Mouse (Mus musculus) retina, adult 2 months (tissue): ENCODE measurements around the gene H13.

Source experiments
- DNase-seq: peaks from one replicate; pipeline ENCODE4 v3.0.0-alpha.2; 2012; ENCODE audit warnings: low read depth, low spot score

H13 gene

DNA sequence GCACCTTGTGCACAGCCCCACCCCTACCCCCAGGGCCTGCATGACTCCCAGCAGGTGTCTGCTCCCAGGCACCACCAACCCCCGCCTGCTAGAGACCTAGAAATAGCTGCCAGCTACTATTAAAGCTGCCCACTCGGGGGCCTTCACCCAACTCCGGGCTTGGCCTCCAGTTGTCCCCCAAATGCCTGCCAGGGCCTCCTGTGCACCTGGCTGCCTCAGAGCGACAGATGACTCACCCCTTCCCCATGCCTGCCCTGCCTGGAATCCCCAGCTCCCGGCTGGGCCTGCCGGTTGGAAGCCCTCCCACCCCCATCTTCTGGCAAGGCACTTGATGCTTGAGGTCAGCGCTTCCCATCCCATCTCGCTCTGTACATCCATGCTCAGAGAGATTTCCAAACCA, 31.5 kb downstream of the H13 start:
- DNase-seq, result no peak

DNA sequence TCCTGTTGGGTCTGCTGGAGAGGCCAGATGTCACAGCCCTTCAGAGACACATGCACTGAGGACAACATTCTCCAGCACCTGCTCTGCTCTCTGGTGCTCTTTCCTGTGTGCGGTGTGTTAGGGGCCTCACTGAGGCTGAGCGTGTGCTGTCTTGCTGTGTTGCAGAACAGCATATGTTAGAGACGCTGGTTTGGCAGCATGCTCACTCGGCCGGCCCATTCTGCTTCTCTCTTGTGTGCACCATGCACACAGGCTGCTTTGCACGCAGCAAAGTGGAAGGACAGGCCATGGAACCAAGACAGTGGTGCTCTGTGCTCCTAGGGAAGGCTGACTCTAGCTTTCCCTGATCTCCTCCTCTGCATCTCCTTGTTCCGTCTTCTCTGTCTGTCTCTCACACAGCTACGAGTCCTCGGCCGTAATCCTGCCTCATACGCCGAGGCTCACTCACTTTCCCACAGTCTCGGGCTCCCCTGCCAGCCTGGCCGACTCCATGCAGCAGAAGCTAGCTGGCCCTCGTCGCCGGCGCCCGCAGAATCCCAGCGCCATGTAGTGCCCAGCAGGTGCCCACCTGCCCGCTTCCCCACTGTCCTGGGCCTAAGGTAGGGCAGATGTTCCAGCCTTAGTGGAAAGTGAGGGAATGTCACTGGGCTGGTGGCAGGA, 34.5 kb downstream of the H13 start:
- DNase-seq, result no peak

DNA sequence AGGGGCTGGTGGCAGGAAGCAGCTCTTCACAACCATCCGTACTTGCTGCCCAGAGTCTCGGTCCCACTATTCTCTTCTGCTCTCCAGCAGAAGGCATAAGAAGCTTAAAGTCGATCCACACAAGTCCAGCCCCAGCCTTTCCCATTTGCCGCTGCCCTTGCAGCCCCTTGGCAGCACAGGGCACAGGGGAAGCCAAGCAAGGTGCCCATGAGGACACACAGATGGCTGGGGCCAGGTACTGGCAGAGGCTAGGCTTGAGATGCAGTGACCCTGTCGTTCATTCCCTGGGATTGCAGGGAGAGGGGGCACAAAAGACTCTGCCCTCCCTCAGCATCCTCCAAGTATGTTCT, 35.0 kb downstream of the H13 start:
- no peak for DNase-seq

DNA sequence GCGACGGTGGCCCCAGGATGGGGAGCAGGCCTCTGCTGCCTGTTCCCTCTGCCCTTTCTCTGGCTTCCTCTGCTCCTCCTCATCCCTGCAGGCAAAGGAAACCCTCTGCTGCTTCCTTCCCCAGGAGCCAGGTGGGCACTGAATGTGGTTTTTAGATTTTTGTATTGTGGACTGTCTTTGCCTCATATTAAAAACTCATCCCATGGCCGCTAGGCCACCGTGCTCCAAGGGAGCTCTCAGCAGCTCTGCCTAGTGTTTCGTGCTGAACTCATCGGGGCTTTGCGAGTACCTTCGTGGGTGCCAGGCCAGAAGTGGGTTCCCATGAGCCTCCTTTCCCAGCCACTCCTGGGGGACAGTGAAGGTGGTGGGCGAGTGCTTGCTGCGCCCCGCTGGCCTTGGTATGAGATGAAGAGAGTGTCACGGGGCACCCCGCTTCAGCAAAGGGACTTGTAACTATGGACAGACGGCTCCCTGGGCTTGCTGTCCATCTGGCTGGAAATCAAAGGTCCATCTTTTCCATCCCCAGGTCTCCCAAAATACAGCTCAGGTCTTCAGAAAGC, 35.6 kb downstream of the H13 start:
- DNase-seq, result no peak

DNA sequence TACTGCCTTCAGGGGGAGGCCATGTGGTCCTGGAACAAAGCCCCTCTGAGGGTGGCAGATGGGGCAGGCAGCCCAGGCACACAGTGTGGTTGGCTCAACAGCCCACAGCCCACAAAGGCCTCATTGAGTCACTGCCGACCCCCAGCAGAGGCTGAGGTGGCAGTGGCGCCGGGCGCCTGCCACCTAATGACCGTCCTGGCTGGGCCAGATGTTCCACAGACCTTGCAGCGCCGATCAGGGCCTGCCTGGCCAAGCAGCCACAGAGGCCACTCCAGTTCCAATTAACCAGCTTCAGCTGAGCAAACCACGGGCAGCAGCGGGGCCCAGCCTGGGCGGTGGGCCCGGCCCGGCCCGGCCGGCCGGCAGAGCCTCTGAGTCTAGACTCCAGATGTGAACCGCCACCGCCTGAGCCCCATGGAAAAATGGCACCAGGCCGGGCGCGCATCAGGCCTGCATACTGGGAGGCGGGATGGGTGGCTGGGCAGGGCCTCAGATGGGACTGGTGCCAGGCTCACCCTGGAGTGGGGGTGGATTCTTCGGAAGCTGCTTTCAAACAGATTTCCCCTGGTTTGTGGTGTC, 36.8 kb downstream of the H13 start:
- DNase-seq, result no peak

DNA sequence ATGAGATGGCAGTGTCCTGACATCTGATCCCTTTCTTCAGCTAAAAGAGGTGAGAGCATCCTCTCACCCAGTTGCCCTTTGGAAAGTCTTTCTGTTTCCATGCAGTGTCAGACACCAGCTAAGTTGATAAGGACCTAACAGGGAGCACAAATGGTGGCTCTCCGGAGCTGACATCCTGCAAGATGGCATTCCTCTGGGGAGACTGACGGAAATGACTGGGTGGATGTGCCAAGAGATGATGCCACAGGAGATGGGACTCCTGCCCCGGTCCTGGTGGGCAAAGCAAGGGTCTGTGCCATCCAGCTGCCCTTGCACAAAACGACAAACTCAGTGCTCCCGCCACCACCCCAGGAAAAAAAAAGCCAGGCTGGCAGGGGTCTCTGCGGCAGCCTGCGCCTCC, 37.9 kb downstream of the H13 start:
- no peak for DNase-seq

DNA sequence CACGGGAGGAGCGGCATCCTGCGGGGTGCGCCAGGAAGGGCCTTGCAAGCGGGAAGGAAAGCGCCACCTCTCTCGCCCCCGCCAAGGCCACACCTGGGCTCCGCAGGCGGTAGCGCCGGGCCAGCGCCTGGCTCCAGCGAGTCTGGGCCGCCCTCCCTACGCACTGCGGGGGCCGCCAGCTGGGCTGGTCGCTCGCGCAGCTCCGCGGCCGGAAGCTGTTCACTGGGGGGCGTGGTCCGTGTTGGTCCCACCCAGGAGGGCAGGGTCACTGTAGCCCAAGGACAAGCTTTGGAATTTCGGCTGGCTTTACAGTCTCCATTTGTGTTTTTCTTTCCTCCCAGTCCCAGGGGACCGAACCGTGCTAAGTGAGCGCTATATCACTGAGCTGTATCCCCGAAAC, 38.4 kb downstream of the H13 start:
- no peak for DNase-seq

DNA sequence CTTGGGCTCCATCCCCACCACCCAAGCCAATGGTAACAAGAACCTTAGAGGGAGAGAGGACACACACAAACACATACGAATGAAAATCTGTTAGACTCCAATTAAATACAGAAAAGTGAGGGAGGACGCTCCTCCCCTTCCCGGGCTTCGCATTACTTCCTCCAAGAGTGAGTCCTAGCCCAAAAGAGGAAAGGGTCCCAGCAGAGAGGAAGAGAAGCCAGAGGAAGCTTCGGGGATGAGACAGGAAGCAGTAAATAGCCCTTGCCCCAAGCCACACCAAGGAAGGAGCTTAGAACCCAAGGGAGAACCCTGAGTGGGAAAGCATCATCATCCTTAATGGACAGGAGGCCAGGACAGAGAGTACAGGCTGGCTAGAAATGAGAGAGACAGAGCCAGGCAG, 39.8 kb downstream of the H13 start:
- no peak for DNase-seq

DNA sequence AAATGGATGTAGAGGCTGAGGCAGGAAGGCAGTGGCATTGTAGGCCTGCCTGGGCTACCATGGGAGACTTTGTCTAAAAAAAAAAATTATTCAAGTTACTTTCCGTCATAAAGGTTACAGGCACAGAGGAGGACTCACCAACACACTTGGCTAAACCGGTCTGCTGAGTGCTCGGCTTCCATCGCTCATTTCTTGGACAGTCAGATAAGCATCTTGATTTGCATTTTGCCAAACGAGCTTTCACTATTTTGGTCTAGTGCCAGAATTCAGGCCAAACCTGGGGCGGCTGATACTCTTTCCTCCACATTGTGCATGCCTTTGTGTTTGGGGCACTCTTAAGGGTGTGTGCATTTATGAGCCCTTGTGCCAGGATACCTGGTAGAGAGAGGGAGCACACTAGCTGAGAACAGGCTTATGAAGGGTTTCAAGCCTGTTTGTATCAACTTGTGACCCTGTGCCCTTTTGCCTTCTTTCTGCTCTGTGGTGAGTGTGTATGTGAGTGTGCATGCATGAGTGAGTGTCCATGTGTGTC, 47.0 kb downstream of the H13 start:
- no peak for DNase-seq

DNA sequence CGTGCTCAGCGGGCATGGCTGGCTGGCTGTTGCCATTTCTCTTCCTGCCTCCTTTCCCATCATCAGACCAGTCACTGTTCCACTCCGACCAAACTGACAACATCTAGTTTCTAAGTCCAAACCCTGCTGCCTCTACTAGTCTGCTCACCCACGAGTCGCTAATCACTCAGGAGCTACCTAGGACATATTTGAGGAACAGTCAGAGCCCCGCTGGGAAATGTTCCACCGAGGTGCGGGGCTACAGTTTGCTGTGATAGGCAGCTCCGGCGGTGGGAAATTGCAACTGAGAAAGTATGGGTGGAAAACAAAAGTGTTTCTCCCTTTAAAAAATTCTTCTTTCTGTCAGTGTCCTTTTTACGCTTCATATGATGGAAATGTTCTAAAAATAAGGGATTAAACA, 48.4 kb downstream of the H13 start:
- no peak for DNase-seq

DNA sequence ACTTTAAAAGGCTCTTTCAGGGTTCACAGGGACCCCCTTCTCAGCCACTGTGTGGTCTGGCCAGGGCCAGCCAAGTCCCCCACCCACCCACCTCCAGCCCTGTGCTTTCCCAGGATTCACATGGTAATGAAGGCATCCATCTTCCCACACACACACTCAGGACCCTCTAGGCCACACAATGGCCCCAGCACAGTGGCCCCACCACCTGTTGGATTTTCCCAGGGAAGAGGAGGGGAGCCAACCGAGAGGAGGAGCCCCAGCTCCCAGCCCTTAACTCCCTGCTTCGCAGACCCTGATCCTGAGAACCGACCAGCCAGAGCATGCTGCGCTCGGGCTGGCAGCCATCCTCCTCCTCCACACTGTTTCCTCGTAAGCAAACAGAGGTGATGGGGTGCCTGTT, 48.8 kb downstream of the H13 start:
- DNase-seq, result no peak

DNA sequence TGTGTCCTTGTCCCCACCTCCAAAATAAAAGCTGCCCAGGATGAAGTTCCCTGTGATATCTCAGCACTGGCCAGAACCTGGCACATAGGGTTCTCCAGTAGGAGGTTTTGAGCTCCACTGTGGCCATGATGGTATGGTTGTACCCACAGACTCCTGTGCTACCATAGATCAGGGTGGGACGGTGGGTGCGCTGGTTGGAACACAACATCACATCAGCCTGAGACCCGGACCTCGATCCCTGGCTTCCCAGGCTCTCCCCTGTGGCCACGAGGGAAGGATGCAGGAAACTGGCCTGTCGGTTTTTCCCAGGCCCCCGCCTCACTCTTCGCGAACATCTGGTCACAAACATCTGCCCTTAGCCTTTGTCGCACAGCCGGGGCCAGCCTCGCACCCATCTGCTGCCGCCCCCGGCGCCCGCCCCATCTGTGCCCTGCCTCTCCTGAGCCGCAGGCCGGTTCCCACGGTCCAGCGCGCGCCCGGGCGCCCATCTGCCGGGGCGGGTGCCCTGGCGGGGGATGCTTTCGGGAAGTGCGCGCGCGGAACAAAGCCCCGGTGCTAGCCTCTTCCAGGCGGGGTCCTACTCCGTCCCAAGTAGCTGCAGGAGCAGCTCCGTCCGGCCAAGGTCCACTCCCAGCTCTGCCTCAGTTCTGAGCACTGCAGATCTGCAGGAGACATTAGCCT, 54.5 kb downstream of the H13 start:
- no peak for DNase-seq

DNA sequence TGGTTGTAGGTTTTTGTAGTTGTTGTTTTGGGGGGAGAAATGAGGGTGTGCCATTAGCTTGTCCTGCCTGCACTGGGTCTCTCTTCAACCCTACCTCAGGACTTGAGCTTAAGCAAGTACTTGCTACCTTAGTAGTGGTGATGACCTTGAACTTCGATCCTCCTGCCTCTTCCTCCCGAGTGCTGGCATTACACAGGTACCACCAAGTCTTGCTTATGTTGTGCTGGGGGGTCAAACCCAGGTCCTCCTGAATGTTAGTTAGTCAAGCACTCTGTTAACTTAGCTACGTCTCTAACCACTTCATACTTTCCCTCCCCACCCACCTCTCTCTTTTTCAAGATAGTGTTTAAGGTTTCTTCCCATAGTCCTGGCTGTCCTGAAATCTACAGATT, 55.1 kb downstream of the H13 start:
- no peak for DNase-seq

DNA sequence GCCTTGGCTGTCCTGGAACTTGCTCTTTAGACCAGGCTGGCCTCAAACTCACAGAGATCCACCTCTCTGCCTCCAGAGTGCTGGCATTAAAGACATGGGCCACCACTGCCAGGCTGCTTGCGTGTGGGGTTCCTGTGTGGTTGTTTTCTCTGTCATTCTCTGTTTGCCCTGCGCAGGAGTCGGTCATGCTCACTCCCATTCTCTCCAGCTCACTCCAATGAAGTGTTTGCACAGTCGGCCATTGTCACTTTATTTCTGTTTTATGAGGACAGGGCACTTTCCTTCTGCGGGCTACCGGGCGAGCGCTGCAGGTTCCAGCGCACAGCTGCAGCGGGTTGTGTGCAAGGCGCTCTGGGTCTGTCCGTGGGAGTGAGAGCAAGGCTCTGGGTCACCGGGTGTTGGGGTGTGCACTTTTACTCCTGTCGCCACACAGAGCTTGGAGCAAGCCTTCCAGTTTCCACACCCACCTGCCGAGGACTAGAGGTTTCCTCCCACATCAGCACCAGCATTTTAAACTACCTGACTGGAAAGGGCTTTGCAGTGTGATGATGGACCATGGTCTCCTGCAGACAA, 56.0 kb downstream of the H13 start:
- no peak for DNase-seq

DNA sequence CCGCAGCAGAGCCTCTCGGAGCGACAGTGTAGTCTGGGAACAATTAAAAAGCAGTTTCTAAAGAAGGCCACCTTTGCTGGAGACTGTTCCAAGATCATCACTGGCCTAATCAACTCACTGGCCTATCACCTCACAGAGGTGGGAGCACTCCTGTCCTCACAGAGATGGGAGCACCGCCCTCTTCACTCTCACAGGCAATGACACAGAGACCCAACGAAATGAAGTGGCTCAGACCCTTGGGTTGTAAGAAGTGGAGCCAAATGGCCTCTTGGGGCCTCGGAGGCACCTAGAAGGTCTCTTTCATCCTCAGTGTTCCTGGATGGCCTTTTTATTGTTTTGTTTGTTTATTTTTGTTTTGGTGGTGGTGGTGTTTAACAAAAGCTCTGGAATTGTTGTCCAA, 57.0 kb downstream of the H13 start:
- no peak for DNase-seq

DNA sequence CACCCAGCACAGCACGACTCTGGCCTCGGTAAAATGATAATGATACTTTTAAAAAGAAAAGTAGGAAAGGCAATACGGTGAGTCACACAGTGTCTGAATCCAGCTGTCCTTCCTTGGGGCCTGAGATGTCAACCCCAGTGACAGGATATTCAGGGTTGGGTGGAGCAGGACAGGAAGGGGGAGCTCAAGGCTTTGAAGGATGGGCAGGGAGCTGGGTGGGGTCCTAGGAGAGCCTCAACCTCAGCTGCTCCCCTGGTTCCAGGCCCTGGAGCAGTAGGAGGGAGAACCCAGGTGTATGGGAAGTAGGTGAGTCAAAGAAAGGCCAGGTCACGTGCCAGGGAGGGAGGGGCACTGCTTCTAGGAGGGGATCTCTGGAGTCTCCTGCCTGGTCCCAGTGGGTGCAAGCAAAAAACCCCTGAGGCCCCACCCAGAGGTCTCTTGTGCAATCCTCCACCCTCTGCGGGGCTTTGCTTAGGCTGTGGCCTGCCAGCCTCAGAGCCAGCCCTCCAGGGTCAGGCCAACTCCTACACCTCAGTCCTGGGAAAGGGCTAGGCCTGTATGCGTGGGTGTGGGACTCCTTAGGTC, 57.6 kb downstream of the H13 start:
- DNase-seq, result no peak

DNA sequence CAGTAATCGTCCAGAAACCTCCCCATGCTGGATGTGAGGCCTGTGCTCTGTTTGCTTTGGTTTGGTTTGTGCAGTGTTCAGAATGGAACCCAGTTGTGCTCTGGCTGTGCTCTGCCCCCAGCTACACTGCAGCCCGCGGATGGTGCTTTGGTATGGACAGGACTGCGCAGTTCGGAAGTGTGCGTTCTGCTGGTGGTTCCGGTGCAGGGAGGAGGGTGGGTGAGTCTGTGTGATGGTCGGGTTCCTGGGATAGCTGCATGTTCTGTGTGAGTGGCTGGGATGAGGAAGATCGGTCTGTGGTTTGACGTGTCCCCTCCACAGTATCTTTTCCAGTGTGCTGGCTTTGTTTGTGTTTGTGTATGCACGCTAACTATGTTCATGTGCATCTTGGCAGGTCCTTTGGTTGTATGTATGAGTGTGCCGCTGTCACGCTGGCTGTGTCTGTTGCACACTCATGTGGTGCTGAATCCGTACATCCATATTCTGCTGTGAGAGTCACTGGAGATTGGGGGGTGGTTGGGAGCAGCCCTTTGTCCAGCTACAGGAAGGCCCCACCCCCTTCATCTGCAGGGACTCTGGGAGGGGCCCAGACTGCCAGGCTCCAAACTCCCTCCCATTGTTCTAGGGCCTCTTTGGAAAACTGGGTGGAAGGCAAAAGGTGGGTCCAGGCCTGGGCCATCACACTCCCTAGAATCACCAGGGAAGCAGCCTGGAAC, 58.7 kb downstream of the H13 start:
- no peak for DNase-seq

DNA sequence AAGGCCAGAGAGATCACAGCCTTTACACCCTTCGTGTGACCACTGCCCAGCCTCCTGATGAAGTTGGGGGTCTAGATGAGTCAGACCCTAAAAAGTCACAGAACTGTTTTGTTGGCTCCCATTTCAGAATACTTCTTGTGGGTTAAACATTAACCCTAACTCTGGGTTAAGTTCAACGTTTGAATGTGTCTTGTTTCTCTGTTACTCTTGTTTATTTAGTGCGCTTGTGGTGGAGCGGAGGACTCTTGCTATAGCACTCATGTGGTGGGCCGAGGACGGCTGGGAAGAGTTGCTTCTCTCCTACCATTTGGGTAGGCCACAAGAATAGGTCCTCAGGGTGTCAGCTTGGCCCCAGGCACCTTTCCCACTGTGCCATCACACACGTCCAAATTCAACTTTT, 59.3 kb downstream of the H13 start:
- DNase-seq, result no peak

DNA sequence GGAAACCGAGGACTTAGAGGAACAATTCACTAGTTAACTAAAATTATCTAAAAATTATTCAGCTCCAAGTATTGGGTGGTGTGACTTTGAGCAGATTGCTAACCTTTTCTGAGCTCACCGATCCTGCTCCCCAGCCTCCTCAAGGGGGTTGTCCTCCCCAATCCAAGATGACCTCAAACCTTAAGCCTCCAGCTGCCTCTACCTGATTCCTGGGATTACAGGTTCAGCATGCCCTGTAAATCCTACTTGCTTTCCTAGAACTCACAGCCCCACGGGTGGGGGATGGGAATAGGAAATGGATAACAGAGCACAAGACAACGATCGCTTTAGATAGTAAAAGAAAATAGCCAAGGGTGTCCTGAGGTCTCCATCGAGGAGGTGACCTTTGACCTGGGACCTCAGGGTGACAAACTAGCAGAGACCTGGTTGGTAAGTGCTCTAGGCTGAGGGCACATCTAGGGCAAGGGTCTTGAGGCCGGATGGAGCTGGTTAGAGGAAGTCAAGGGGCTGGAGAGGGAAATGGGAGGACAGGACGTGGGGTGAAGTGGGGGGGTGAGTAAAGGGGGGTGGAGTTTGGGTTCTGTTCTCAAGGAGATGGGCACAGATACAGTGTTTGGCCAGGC, 59.9 kb downstream of the H13 start:
- no peak for DNase-seq

DNA sequence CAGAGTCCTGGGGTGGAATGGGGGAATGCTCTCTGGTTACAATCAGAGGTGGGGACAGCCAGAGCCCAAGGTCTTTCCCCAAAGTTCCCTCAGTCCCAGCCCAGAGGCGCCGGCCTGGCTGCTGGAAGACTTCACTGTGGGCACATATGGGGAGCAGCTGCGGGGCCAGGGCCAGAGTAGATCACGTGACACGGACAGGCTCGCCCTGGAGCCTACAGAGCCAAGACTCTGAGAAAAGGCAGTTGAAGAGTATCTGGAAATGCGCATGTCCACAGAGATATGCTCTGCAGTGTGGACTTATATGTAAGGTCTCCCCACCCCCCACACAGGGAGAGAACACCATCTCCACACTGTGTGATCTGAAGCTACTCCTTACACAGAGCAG, 60.4 kb downstream of the H13 start:
- no peak for DNase-seq

DNA sequence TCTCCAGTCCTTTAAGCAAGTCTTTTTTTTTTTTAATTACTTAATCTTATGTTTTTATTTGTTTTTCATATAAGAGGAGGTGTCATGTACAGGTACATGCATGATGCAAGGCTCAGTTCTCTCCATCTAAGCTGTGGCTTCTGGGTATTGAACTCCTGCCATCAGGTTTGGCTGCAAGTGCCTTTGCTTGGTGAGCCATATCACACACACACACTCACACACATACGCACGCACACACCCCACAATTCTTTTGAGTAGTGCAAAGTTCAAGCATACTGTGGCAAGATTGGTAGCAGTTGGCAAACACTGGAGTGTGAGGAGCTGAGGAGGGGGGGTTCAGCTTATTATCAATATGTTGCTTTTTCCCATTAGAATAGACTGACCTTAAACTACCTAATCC, 63.9 kb downstream of the H13 start:
- DNase-seq, result no peak
